Mouse (Mus musculus) heart, adult 9 months (tissue): ENCODE measurements around the gene Lsp1.

ENCODE experiments used
- DNase-seq, 2 experiments: peaks; one replicate each; pipeline ENCODE4 v3.0.0; 2022; ENCODE audit warnings: low spot score in 2 of 2

Lsp1 gene

DNA sequence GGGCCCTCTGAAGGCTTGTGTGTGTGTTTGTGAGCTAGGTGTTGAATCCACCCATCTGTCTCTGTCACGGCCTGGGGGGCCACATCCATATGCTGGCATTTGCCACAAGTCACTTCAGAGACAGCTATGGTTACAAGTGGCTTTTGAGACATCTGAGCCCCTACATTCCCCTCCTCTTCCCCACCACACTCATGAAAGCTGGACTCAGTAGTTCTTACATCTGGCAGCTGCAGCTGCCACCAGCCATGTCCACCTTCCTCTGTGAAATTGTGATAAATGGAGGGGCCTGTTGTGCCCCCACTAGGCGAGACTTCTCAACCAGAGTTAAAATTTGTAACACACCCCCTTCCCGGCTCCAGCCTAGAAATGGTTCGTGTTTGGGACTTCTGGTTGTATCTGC is 77.7 kb downstream of the Lsp1 start:
- no peak for DNase-seq

DNA sequence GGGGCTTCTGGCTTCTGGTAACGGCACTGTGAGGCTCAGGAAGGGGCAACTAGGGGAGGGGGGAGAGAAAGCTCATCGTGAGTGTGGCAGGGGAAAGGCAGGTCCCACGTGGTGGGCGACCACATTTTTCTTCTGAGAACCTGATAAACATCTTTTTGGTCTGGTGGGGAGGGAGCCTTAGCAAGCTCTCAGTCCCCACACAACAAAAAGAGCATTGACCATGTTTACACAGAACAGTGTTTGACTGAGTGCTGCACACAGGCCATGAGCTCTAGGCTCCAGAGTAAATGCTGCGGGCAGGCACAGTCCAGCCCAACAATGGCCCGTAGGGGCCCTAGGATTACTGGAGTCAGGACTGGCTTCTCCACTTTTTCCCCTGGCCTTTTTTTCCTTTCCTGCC is 78.2 kb downstream of the Lsp1 start:
- no peak for DNase-seq

DNA sequence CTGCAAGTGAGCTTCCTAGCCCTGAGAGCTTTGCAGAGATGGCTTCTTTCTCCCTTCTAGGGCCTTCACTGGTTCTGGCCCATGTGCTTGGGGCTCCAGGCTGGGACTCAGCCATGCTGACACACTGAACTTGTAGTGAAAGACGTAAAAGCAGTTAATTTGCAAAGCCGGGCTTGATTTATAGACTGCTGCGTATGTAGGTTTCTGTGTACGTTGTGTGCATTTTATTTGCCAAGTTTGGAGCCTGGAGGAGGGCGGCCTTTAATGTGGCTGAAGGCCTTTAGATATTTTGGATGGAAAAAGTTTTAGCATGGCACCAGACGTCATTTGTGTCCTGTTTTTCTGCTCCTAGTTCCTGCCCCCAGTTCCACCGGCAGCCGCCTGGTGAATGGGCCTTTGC is 79.2 kb downstream of the Lsp1 start:
- no peak for DNase-seq

DNA sequence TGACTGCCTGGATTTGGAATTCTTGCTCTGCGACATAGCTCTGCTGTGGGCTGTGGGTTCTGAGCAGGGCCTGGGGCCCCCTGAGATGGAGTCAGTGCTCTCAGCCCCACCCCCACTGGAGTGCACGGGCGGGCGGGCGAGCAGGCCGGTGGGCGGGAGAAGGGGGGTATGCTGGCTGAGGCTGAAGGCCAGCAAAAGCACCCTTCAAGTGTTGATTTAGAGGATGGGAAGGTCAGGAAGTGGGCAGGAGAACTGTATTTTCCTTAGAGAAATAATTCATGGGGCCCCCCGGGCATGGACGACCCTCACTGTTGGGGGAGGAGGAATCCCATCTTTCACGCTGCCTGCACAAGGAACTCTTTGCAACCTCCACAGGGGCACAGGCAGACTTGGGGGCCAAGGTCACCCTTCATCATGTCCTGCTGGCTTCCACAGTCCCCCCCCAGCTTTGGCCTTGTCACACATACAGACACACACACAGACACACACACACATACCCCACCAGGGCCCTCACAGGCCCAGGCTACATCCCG is 82.2 kb downstream of the Lsp1 start:
- DNase-seq: no peak
